Mouse (Mus musculus) heart, embryonic 11.5 days (tissue): ENCODE data around the gene Lrrc56. TPM values are rescaled to one million over a fixed set of nuclear protein-coding genes. Genes with fewer than 3 reads are reported as not detected.

Source experiments
- ATAC-seq: fragments of 200-750 bp; cut with Nextera tagmentation; replicated peaks from 2 replicates; pipeline ENCODE4 v1.8.0; 2017; ENCODE audit warnings: moderate library complexity; ENCODE audit not compliant: insufficient number of reproducible peaks, low FRiP score, low TSS enrichment
- H3K27ac ChIP-seq: fragments of 300-500 bp; sonication (generic); 2 replicates; pipeline ENCODE4 v1.5.1; 2014; ENCODE audit warnings: mild to moderate bottlenecking, low read depth, low read length
- H3K27me3 ChIP-seq: fragments of 300-500 bp; sonication (generic); 2 replicates; pipeline ENCODE4 v1.6.1; 2014; ENCODE audit warnings: mild to moderate bottlenecking, low read length, mixed read lengths; ENCODE audit not compliant: control insufficient read depth, insufficient read depth
- H3K36me3 ChIP-seq: fragments of 300-500 bp; sonication (generic); 2 replicates; pipeline ENCODE4 v1.6.1; 2014; ENCODE audit warnings: mild to moderate bottlenecking, low read length, moderate library complexity, mixed read lengths; ENCODE audit not compliant: control insufficient read depth, insufficient read depth
- H3K4me1 ChIP-seq: fragments of 300-500 bp; sonication (generic); 2 replicates; pipeline ENCODE4 v1.6.1; 2014; ENCODE audit warnings: low read length; ENCODE audit not compliant: control insufficient read depth, insufficient read depth
- H3K4me2 ChIP-seq: fragments of 300-500 bp; sonication (generic); 2 replicates; pipeline ENCODE4 v1.6.1; 2014; ENCODE audit warnings: mild to moderate bottlenecking, moderate library complexity
- H3K4me3 ChIP-seq: fragments of 300-500 bp; sonication (generic); 2 replicates; pipeline ENCODE4 v1.5.1; 2014; ENCODE audit warnings: low read depth, low read length
- H3K9ac ChIP-seq: fragments of 300-500 bp; sonication (generic); 2 replicates; pipeline ENCODE4 v1.6.1; 2014; ENCODE audit warnings: mild to moderate bottlenecking, low read depth, low read length, moderate library complexity
- H3K9me3 ChIP-seq: fragments of 300-500 bp; sonication (generic); replicated peaks from 2 replicates; pipeline ENCODE4 v1.6.1; 2016; ENCODE audit warnings: low read length; ENCODE audit not compliant: control insufficient read depth
- WGBS: fragments of 180-500 bp; shearing (Covaris S2); extraction: QIAGEN DNeasy Blood & Tissue Kit; methylation state at CpG from one replicate; pipeline ENCODE4 v1.1.7; 2014; ENCODE audit not compliant: insufficient replicate concordance; 5-methylcytosine and 5-hydroxymethylcytosine counted together
- polyA plus RNA-seq: library from polyadenylated mRNA; unstranded; fragments of >200 nt; fragmentation: Nextera tagmentation; extraction: Ambion mirVana; gene quantifications from 2 replicates; pipeline ENCODE4 v1.2.1, GENCODE M21; 2014

Lrrc56 gene
- polyA plus RNA-seq, 1 experiment from 2014 or later: 1.6 TPM

DNA sequence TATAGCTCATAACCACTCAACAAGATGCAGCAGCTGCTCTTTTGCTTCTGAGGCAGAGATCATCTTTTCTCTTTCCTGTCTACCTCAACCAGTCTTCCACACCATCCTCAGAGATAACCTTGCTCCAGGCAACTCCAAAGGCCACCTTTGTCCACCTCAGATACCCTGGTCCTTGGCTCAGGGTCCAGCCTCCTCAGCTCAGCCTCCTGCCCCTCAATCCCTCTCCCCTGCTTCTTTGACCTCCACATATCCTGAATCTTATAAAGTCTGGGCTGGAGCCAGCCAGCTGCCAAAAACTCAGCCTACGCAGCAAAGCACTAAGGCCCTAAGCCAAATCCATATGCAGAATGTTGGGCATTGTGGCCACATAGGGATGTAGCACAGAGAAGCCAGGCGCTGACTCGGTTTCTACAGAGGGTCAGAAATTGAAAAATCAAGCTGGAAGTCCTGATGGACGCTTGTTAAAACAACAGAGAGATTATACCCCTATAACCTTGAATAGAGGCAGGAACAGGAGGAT, 28.8 kb downstream of the Lrrc56 start:
- Histone ChIP-seq H3K9me3 (no peaks in the 10 kb centered on the region), H3K4me1 (peaks cover 17% of the 10 kb centered on the region), H3K27ac (peak overlapping the region; percentile 86), H3K4me2 (peak overlapping the region; percentile 92; the same call in 1 of the 2 replicates), H3K9ac (0 out of 2 replicates have a peak overlapping the region, but pooled peaks have one; percentile 43), H3K27me3 (no peaks in the 10 kb centered on the region), H3K4me3 (no peak overlapping the region), H3K36me3 (no peaks in the 10 kb centered on the region)
- WGBS: 90% methylated on average over 4 of the region's 4 CpGs
- ATAC-seq: no peak

DNA sequence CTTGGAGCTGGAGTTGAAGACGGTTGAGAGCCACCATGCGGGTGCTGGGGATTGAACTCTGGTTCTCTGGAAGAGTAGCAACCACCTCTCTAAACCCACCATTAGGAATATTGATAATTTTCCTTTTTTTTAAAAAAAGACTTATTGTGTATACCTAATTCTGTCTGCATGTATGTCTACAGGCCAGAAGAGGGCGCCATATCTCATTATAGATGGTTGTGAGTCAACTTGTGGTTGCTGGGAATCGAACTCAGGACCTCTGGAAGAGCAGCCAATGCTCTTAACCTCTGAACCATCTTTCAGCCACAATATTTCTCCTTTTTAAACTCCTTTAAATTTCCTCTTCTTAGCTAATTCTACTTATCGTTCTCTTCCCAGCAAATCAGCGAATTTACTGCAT, 32.6 kb downstream of the Lrrc56 start:
- H3K27me3 ChIP-seq: no peaks in the 10 kb centered on the region
- peaks cover 23% of the 10 kb centered on the region for H3K4me1 ChIP-seq
- H3K36me3 ChIP-seq: peaks cover 6% of the 10 kb centered on the region; the same call in 1 of the 2 replicates
- ATAC-seq: no peak
- 82% methylated on average over 6 of the region's 6 CpGs for WGBS
- H3K4me3 ChIP-seq: no peak overlapping the region
- no peak overlapping the region for H3K27ac ChIP-seq
- no peak overlapping the region for H3K9ac ChIP-seq
- no peaks in the 10 kb centered on the region for H3K9me3 ChIP-seq
- H3K4me2 ChIP-seq: no peak overlapping the region

DNA sequence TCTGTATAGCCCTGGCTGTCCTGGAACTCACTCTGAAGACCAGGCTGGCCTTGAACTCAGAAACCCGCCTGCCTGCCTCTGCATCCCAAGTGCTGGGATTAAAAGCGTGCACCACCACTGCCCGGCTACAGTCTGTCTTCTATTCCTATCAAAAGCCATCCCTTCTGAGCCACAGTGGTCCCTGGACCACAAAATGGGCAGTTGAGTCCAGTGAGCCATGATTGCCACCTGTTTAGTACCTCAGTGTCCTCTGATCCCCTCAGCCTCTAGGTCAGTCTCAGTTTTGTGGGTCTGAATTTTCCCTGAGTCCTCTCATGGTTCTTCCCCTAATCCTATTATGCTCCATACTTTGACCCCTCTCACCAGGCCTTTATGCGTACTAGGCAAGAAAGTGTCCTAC, 33.8 kb downstream of the Lrrc56 start:
- 76% methylated on average over 4 of the region's 4 CpGs for WGBS
- Histone ChIP-seq H3K4me3 (peak overlapping the region; percentile 97), H3K9ac (peak overlapping the region; percentile 98), H3K4me2 (peak overlapping the region; percentile 76), H3K36me3 (peaks cover 12% of the 10 kb centered on the region), H3K9me3 (no peaks in the 10 kb centered on the region), H3K27me3 (no peaks in the 10 kb centered on the region), H3K4me1 (peaks cover 14% of the 10 kb centered on the region), H3K27ac (peak overlapping the region; percentile 86; the same call in 1 of the 2 replicates)
- no peak for ATAC-seq

DNA sequence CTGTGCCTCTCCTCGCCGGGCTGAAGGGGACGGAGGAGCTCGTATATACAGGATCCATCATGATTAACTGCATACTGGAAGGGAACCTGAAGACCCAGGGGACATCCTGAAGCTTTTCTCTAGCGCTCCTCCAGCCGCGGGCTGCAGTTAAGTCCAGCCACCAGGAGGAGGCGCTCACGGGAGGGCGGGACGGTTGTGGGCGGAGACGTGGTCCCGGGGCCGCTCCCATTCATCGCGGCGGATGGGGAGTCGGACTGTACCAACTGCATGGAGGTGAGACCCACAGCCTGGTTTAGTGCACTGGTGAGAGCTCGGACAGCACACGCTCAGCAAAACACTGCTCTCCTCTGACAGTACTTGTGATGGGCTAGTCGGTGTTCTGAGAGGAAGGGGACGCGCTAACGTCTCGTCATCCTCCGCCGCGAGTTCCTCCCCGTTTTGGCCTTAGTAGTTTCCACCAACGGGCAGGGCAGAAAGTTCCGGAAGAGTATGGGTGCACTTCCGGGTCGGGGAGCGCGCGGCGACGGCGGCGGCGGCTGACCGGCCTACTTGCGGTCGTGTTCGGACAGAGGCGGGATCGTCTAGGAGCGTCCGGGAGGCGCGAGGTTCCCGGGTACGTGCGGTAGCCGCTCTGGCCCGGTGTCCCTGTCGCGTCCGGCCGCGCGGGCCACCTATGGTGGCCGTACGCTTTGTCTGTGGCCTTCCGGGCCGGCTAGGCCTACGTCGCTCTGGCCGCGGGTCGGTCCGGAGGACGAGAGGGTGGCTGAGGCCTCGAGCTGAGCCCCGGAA, 34.5 kb downstream of the Lrrc56 start, which contains the start of gene Phrf1:
Gene Phrf1 (plus strand): TSS at position 506 of the 789 bp plus-strand sequence.
- Histone ChIP-seq H3K4me2 (peak within 1 kb of the TSS; percentile 76), H3K4me1 (peaks cover 13% of the 10 kb centered on the region), H3K4me3 (peak within 1 kb of the TSS; percentile 97), H3K27me3 (no peaks in the 10 kb centered on the region), H3K36me3 (peaks cover 19% of the 10 kb centered on the region), H3K27ac (peak within 1 kb of the TSS; percentile 86), H3K9me3 (no peaks in the 10 kb centered on the region), H3K9ac (peak within 1 kb of the TSS; percentile 98)
- WGBS: under 1% methylated on average over 73 of the region's 76 CpGs
- peak; percentile 87 for ATAC-seq

DNA sequence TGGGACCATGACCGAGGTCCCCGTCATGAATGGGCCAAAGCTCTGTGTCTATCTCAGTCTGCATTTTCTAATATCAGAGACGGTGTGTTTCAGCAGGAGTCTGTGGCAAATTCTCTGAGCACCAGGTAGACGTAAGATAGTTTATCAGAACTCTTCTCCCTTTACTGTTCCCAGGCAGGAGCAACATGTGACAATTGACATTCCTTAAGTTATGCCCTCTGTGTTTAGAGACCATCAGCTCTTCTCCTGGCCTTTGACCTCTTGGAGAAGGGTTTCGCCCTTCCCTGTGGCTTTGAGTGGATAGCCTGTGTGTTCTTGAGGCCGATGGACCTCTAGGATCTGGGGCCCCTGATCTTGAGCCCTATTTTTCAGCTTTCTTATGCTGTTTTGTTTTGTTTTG, 35.7 kb downstream of the Lrrc56 start:
- Histone ChIP-seq H3K36me3 (peaks cover 27% of the 10 kb centered on the region), H3K27ac (no peak overlapping the region), H3K4me2 (peak overlapping the region; percentile 76), H3K4me3 (peak overlapping the region; percentile 97), H3K27me3 (no peaks in the 10 kb centered on the region), H3K9ac (peak overlapping the region; percentile 98), H3K4me1 (peaks cover 13% of the 10 kb centered on the region), H3K9me3 (no peaks in the 10 kb centered on the region)
- WGBS: 49% methylated on average over 6 of the region's 6 CpGs
- ATAC-seq: no peak

DNA sequence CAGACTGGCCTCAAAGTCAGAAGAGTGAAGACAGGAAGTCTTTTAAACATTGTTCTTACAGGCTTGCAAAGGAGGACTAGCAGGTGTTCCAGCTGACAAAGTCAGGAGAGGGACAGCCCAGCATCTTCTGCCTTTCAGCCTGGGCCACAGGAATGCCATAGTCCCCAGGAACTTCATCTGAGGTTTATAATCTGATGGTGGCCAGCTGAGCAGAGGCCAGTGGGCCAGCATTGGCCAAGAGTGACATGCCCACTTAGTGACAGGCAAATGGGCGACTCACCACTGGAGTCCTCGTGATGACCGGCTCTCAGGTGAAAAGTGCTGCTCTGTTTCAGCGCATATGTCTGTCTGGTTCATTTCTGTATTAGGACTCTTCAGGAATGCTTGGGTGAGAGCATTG, 36.6 kb downstream of the Lrrc56 start:
- peak overlapping the region; percentile 43; the same call in 1 of the 2 replicates for H3K9ac ChIP-seq
- WGBS: 88% methylated on average over 4 of the region's 4 CpGs

DNA sequence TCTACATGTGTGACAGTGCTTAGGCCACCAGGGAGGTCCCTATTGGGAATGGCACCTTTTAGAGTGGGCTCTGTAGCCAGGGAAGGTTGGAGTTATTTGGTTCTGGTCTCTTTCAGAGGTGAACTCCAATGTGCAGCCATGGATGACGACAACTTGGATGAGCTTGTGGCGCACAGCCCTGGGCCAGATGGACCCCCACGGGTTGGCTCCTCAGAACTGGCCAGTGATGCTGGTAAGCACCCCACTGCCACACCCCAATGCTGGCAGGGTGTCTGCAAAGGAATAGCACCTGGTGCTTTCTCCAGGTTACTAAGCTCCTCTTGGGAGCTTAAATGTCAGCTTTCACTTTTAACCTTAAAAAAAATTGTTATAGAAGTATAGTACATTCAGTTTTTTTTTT, 37.2 kb downstream of the Lrrc56 start:
- H3K27ac ChIP-seq: no peak overlapping the region
- H3K27me3 ChIP-seq: no peaks in the 10 kb centered on the region
- peaks cover 29% of the 10 kb centered on the region for H3K36me3 ChIP-seq
- 92% methylated on average over 3 of the region's 3 CpGs for WGBS
- no peak overlapping the region for H3K9ac ChIP-seq
- H3K9me3 ChIP-seq: no peaks in the 10 kb centered on the region
- H3K4me3 ChIP-seq: no peak overlapping the region
- peaks cover 13% of the 10 kb centered on the region for H3K4me1 ChIP-seq
- no peak for ATAC-seq
- H3K4me2 ChIP-seq: no peak overlapping the region

More for the DNA sequence above, 36.6 kb downstream of the Lrrc56 start:
- no peaks in the 10 kb centered on the region for H3K27me3 ChIP-seq
- no peak for ATAC-seq
- H3K9me3 ChIP-seq: no peaks in the 10 kb centered on the region
- peaks cover 27% of the 10 kb centered on the region for H3K36me3 ChIP-seq
- H3K4me1 ChIP-seq: peaks cover 13% of the 10 kb centered on the region
- H3K4me3 ChIP-seq: no peak overlapping the region
- H3K4me2 ChIP-seq: peak overlapping the region; percentile 11; the same call in 1 of the 2 replicates
- no peak overlapping the region for H3K27ac ChIP-seq

DNA sequence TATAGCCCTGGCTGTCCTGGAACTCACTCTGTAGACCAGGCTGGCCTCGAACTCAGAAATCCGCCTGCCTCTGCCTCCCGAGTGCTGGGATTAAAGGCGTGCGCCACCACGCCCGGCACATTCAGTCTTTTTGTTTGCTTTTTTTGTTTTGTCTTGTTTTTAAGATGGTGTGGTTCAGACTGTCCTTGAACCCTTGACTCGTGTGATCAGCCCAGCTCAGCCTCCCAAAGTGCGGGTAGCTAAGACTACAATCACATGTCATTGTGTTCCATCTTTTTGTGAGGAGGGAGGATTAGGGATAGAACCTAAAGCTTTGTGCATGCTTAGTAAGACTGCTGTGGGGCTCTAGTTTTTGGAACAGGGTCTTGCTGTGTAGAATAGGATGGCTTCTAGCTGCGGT, 37.6 kb downstream of the Lrrc56 start:
- peaks cover 32% of the 10 kb centered on the region for H3K36me3 ChIP-seq
- 94% methylated on average over 9 of the region's 10 CpGs for WGBS
- no peak overlapping the region for H3K27ac ChIP-seq
- H3K9ac ChIP-seq: no peak overlapping the region
- no peak overlapping the region for H3K4me2 ChIP-seq
- H3K9me3 ChIP-seq: no peaks in the 10 kb centered on the region
- no peak overlapping the region for H3K4me3 ChIP-seq
- no peak for ATAC-seq
- H3K27me3 ChIP-seq: no peaks in the 10 kb centered on the region
- H3K4me1 ChIP-seq: peaks cover 13% of the 10 kb centered on the region
